Mouse (Mus musculus) liver, postnatal 0 days (tissue): ENCODE results near the gene Olfr450. TPM values are rescaled to one million over a fixed set of nuclear protein-coding genes. Genes with fewer than 3 reads are reported as not detected.

Experiments
- ATAC-seq: fragments of 200-750 bp; cut with Nextera tagmentation; 2 replicates; pipeline ENCODE4 v1.8.0; 2017; ENCODE audit warnings: mild to moderate bottlenecking, moderate library complexity
- DNase-seq: peaks from one replicate; pipeline ENCODE4 v3.0.0-alpha.2; 2016
- H3K27ac ChIP-seq: fragments of 300-500 bp; sonication (generic); 2 replicates; pipeline ENCODE4 v1.5.1; 2014; ENCODE audit warnings: antibody characterized with exemption, moderate library complexity, mild to moderate bottlenecking, low read depth
- H3K27me3 ChIP-seq: fragments of 300-500 bp; sonication (generic); 2 replicates; pipeline ENCODE4 v1.6.1; 2014; ENCODE audit warnings: low read length, control low read depth, mixed read lengths; ENCODE audit not compliant: insufficient read depth
- H3K36me3 ChIP-seq: fragments of 300-500 bp; sonication (generic); replicated peaks from 2 replicates; pipeline ENCODE4 v1.6.1; 2014; ENCODE audit warnings: mild to moderate bottlenecking, control low read depth, low read length, moderate library complexity, mixed read lengths; ENCODE audit not compliant: insufficient read depth
- H3K4me1 ChIP-seq: fragments of 300-500 bp; sonication (generic); 2 replicates; pipeline ENCODE4 v1.6.1; 2014; ENCODE audit warnings: antibody characterized with exemption, mild to moderate bottlenecking, control low read depth; ENCODE audit not compliant: insufficient read depth
- H3K4me2 ChIP-seq: fragments of 300-500 bp; sonication (generic); 2 replicates; pipeline ENCODE4 v1.6.1; 2014; ENCODE audit warnings: low read depth, mild to moderate bottlenecking, low read length, moderate library complexity, mixed read lengths
- H3K4me3 ChIP-seq: fragments of 300-500 bp; sonication (generic); 2 replicates; pipeline ENCODE4 v1.5.1; 2014; ENCODE audit warnings: low read depth, low read length
- H3K9ac ChIP-seq: fragments of 300-500 bp; sonication (generic); replicated peaks from 2 replicates; pipeline ENCODE4 v1.6.1; 2014; ENCODE audit warnings: mild to moderate bottlenecking, moderate library complexity
- H3K9me3 ChIP-seq: fragments of 300-500 bp; sonication (generic); 2 replicates; pipeline ENCODE4 v1.6.1; 2016; ENCODE audit warnings: mild to moderate bottlenecking, control low read depth, low read length, mixed read lengths
- CTCF ChIP-seq: sonication (generic); IDR thresholded peaks from 2 replicates; pipeline ENCODE4 v1.5.1; 2016; ENCODE audit warnings: antibody characterized with exemption, low read depth
- EP300 ChIP-seq: IDR thresholded peaks from 2 replicates; pipeline ENCODE4 v1.6.1; 2016; ENCODE audit warnings: antibody characterized with exemption, low read depth, mild to moderate bottlenecking
- WGBS: fragments of 180-500 bp; shearing (Covaris S2); extraction: QIAGEN DNeasy Blood & Tissue Kit; methylation state at CpG from one replicate; pipeline ENCODE4 v1.1.7; 2014; ENCODE audit not compliant: insufficient replicate concordance; 5-methylcytosine and 5-hydroxymethylcytosine counted together
- polyA plus RNA-seq: library from polyadenylated mRNA; unstranded; fragments of >200 nt; fragmentation: Nextera tagmentation; extraction: Ambion mirVana; gene quantifications from 2 replicates; pipeline ENCODE4 v1.2.1, GENCODE M21; 2015

Olfr450 gene
- not detected in 2 replicates for polyA plus RNA-seq

- H3K27me3 ChIP-seq = no peaks in the 10 kb centered on the region
- no peak within 1 kb of the TSS for H3K9ac ChIP-seq
- TF ChIP-seq EP300 (no peak), CTCF (no peak)
- H3K9me3 ChIP-seq = no peaks in the 10 kb centered on the region
- H3K4me3 ChIP-seq = no peak within 1 kb of the TSS
- no peak within 1 kb of the TSS for H3K27ac ChIP-seq
- DNase-seq = no peak
- no peak for ATAC-seq
- no peak within 1 kb of the TSS for H3K4me2 ChIP-seq
- H3K4me1 ChIP-seq = no peaks in the 10 kb centered on the region
- 59% methylated on average over 1 of the region's 1 CpGs for WGBS
- H3K36me3 ChIP-seq = no peaks in the 10 kb centered on the region
Measured at GRCm38 (mm10) chr6:42811639-42812038, at the start of gene Olfr450. Gene Olfr450, plus strand, starts transcription at chr6:42811939.

DNA sequence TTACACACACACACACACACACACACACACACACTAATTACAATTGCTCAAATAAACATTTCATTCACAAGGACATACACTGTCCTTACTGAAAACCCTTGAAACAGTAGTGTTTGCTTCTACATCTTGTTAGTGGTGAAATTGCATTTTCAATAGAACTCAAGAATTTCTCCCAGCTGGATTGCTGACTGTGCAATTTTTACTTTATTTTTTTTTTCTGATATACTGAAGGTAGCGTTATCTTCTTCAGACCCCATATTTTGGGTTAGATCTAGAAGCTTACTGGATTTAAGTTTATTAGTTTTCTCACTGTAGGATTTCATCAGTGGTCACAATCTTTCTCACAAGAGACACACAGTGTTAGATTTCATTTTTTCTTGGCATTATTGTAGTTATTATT lies 34.7 kb upstream of the Olfr450 start:
- ATAC-seq = no peak
- Histone ChIP-seq H3K9ac (no peak overlapping the region), H3K4me3 (no peak overlapping the region), H3K9me3 (no peaks in the 10 kb centered on the region; the same call in 1 of the 2 replicates), H3K36me3 (no peaks in the 10 kb centered on the region), H3K4me2 (no peak overlapping the region), H3K4me1 (no peaks in the 10 kb centered on the region), H3K27me3 (no peaks in the 10 kb centered on the region), H3K27ac (no peak overlapping the region)
- TF ChIP-seq CTCF (no peak), EP300 (no peak)
- DNase-seq = no peak
- WGBS = 66% methylated on average over 1 of the region's 1 CpGs

DNA sequence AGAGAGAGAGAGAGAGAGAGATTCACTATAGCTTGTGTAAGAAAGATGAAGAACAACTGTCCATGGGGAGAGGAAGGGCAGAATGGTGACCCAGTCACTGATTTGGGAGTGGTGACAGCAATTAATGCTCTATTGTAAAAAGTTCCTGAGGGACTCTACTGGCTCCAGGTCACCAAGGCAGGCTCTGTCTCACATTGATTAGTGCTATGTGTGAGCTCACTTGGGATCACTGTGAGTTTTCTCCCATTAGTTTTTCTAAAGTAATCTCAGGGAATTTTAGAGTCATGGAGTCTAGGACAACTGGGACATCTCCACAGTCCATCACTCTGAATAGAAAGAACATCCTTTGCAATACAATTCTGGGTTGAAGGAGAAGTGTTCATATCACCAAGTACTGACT lies 26.9 kb upstream of the Olfr450 start, which contains the start of gene Olfr452:
Gene Olfr452, plus strand, starts transcription at position 301 of the 400 bp plus-strand sequence.
- H3K9ac ChIP-seq = no peak within 1 kb of the TSS
- H3K4me2 ChIP-seq = no peak within 1 kb of the TSS
- TF ChIP-seq EP300 (no peak), CTCF (no peak)
- ATAC-seq (no peak), DNase-seq (no peak)
- no peak within 1 kb of the TSS for H3K27ac ChIP-seq
- no peaks in the 10 kb centered on the region for H3K36me3 ChIP-seq
- H3K4me1 ChIP-seq = no peaks in the 10 kb centered on the region
- no peaks in the 10 kb centered on the region for H3K27me3 ChIP-seq
- no peak within 1 kb of the TSS for H3K4me3 ChIP-seq
- no peaks in the 10 kb centered on the region for H3K9me3 ChIP-seq

DNA sequence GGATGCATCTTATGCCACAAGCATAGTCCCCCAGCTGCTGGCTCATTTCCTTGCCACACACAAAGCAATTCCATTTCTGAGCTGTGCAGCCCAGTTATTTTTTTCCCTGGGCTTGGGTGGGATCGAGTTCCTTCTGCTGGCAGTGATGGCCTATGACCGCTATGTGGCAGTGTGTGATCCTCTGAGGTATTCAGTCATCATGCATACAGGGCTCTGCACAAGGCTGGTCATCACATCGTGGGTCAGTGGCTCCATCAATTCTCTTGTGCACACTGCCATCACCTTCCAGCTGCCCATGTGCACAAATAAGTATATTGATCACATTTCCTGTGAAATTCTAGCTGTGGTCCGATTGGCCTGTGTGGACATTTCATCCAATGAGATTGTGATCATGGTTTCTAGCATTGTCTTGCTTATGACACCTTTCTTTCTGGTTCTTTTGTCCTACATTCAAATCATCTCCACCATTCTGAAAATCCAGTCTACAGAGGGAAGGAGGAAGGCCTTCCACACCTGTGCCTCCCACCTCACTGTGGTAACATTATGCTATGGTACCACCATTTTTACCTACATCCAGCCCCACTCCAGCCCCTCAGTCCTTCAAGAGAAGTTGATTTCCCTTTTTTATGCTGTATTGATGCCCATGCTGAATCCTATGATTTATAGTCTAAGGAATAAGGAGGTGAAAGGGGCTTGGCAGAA lies 21.3 kb upstream of the Olfr450 start:
- Histone ChIP-seq H3K9me3 (no peaks in the 10 kb centered on the region), H3K4me3 (no peak overlapping the region), H3K4me1 (no peaks in the 10 kb centered on the region), H3K27ac (no peak overlapping the region), H3K27me3 (no peaks in the 10 kb centered on the region), H3K9ac (no peak overlapping the region), H3K4me2 (no peak overlapping the region), H3K36me3 (no peaks in the 10 kb centered on the region)
- 30% methylated on average over 4 of the region's 4 CpGs for WGBS
- TF ChIP-seq CTCF (no peak), EP300 (no peak)
- ATAC-seq = no peak
- no peak for DNase-seq

DNA sequence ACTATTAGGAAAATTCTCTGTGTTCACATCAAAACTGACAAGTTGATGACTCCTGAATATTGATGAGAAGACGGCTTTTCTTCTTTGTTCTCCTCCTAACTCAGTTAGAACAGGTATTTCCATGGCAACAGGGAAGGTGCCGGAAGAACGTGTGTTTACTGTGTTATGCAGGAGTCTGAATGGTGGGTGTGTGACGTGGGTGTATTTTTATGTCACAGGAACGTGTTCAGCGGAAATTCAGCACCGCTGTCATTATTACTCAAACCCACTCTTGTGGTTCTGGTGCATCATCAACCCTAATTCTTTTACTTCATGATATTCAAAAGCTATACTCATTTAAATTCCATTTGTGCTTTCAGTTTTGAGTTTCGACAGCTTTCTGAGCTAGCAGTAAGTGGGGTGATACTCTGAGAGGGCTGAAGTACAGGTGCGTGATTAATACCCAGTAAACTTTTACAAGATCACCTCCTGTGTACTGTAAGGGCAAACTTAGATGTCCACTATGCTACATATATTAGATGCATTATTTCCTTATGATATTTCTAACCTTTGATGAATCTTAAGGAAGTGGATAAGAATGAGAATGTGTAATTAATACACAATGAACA lies 20.7 kb upstream of the Olfr450 start:
- TF ChIP-seq EP300 (no peak), CTCF (no peak)
- H3K4me1 ChIP-seq = no peaks in the 10 kb centered on the region
- DNase-seq (no peak), ATAC-seq (no peak)
- H3K9ac ChIP-seq = no peak overlapping the region
- no peaks in the 10 kb centered on the region for H3K9me3 ChIP-seq
- no peak overlapping the region for H3K27ac ChIP-seq
- WGBS = 70% methylated on average over 9 of the region's 9 CpGs
- H3K27me3 ChIP-seq = no peaks in the 10 kb centered on the region
- no peak overlapping the region for H3K4me2 ChIP-seq
- no peaks in the 10 kb centered on the region for H3K36me3 ChIP-seq
- no peak overlapping the region for H3K4me3 ChIP-seq

DNA sequence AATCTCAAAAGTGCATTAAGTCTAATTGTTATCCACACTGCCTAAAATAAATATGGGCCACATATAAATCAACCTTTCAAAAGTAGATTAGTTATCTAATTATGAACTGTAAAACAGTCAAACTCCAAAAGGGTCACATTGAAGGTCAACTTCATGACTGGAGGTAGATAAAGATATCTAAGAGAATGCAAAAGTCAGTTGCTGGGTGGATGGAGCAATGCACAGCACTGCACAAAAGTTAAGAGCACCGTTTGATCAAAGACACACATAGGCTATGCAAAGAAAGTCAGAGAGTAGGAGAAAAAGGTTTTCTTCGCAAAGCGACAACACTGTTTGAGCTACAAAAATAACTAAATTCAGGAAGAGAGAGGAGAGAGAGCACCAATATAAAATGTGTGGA lies 16.8 kb upstream of the Olfr450 start:
- ATAC-seq (no peak), DNase-seq (no peak)
- H3K27ac ChIP-seq = no peak overlapping the region
- no peaks in the 10 kb centered on the region for H3K36me3 ChIP-seq
- no peak for TF ChIP-seq EP300
- TF ChIP-seq CTCF = no peak
- no peak overlapping the region for H3K4me3 ChIP-seq
- H3K4me1 ChIP-seq = no peaks in the 10 kb centered on the region
- no peaks in the 10 kb centered on the region for H3K9me3 ChIP-seq
- WGBS = 77% methylated on average over 3 of the region's 3 CpGs
- no peak overlapping the region for H3K9ac ChIP-seq
- H3K27me3 ChIP-seq = no peaks in the 10 kb centered on the region
- H3K4me2 ChIP-seq = no peak overlapping the region
